Mouse (Mus musculus) intestine, embryonic 14.5 days (tissue): ENCODE measurements around the gene Efcab8. TPM values are rescaled to one million over a fixed set of nuclear protein-coding genes. Genes with fewer than 3 reads are reported as not detected.
A peak's percentile ranks its signal among the peaks of the same experiment; 100 is the strongest.
"Not testable (repeated sequence)": the region's sequence is repeated elsewhere in the genome, so short reads cannot be mapped to it uniquely, and the experiment has no call there.

Experiments
- ATAC-seq: fragments of 200-750 bp; cut with Nextera tagmentation; replicated peaks from 2 replicates; pipeline ENCODE4 v1.8.0; 2017; ENCODE audit warnings: low read depth, moderate number of reproducible peaks, moderate TSS enrichment, moderate library complexity; ENCODE audit not compliant: low FRiP score, low TSS enrichment
- DNase-seq: peaks from one replicate; pipeline ENCODE4 v3.0.0-alpha.2; 2018; ENCODE audit warnings: low spot score
- H3K27ac ChIP-seq: fragments of 300-500 bp; sonication (generic); 2 replicates; pipeline ENCODE4 v1.5.1; 2014; ENCODE audit warnings: low read depth, mild to moderate bottlenecking, control low read depth
- H3K27me3 ChIP-seq: fragments of 300-500 bp; sonication (generic); replicated peaks from 2 replicates; pipeline ENCODE4 v1.6.1; 2014; ENCODE audit warnings: low read length, control low read depth; ENCODE audit not compliant: control insufficient read depth, insufficient read depth
- H3K36me3 ChIP-seq: fragments of 300-500 bp; sonication (generic); 2 replicates; pipeline ENCODE4 v1.6.1; 2014; ENCODE audit warnings: low read length, control low read depth; ENCODE audit not compliant: control insufficient read depth, insufficient read depth
- H3K4me1 ChIP-seq: fragments of 300-500 bp; sonication (generic); replicated peaks from 2 replicates; pipeline ENCODE4 v1.6.1; 2014; ENCODE audit warnings: low read length, control low read depth, mixed read lengths; ENCODE audit not compliant: control insufficient read depth, insufficient read depth
- H3K4me2 ChIP-seq: fragments of 300-500 bp; sonication (generic); 2 replicates; pipeline ENCODE4 v1.6.1; 2014; ENCODE audit warnings: low read length
- H3K4me3 ChIP-seq: fragments of 300-500 bp; sonication (generic); 2 replicates; pipeline ENCODE4 v1.5.1; 2014; ENCODE audit warnings: low read depth, low read length, control low read depth, mixed read lengths
- H3K9ac ChIP-seq: fragments of 300-500 bp; sonication (generic); 2 replicates; pipeline ENCODE4 v1.6.1; 2014; ENCODE audit warnings: mild to moderate bottlenecking, low read length
- H3K9me3 ChIP-seq: fragments of 300-500 bp; sonication (generic); 2 replicates; pipeline ENCODE4 v1.6.1; 2016; ENCODE audit warnings: low read length, control low read depth; ENCODE audit not compliant: control insufficient read depth
- WGBS: fragments of 180-500 bp; shearing (Covaris S2); extraction: QIAGEN DNeasy Blood & Tissue Kit; methylation state at CpG from one replicate; pipeline ENCODE4 v1.1.7; 2014; 5-methylcytosine and 5-hydroxymethylcytosine counted together
- polyA plus RNA-seq: library from polyadenylated mRNA; unstranded; fragments of >200 nt; fragmentation: Nextera tagmentation; extraction: Ambion mirVana; gene quantifications from 2 replicates; pipeline ENCODE4 v1.2.1, GENCODE M21; 2014

The Efcab8 gene
- polyA plus RNA-seq, 1 experiment from 2014 or later = not detected

DNA sequence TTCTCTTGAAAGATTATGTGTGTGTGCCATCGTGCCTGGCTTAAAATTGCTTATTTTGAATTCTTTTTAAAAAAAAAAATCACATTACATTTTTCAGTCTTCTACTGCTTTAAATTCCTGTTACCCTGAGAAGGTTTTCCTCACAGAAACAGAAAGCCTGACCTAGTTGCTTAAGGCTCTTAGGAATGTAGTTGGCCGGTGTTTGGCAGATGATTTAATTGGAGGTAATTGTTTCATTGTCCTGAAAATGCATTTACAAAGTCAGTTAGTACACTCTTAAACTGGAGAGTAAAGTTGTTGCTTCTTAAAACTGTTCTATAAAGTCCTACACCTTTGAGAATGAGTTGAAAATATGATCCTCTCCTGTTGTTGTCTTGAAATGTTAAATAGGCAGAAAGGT is 10.8 kb upstream of the Efcab8 start:
- Histone ChIP-seq H3K9me3 (no peaks in the 10 kb centered on the region), H3K4me2 (no peak overlapping the region), H3K27me3 (no peaks in the 10 kb centered on the region), H3K9ac (no peak overlapping the region), H3K27ac (no peak overlapping the region), H3K4me1 (no peaks in the 10 kb centered on the region), H3K4me3 (no peak overlapping the region), H3K36me3 (peaks cover 90% of the 10 kb centered on the region)
- WGBS = 81% methylated on average over 2 of the region's 2 CpGs
- ATAC-seq = no peak
- no peak for DNase-seq

DNA sequence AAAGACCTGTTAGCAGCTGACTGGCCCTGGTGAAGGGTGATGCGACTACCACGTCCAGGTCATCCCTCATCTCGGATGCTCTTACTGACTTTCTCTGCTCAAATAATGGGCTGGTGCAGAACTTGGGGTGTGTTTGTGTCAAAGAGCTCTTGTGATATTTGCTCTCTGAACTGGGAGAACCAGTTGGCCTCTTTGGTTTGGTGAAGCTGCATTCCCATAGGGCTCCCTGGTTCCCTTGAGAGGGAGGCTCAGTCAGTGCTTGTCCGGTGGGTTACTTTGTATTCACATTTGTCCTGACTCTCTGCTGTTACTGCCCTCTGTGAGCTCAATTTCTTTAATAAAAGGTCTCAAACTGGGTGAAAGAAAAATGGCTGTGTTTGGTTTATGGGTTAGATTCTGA is 6.8 kb upstream of the Efcab8 start:
- Histone ChIP-seq H3K4me1 (no peaks in the 10 kb centered on the region), H3K4me3 (no peak overlapping the region), H3K36me3 (peaks cover 55% of the 10 kb centered on the region), H3K9me3 (no peaks in the 10 kb centered on the region), H3K9ac (no peak overlapping the region), H3K27me3 (no peaks in the 10 kb centered on the region), H3K27ac (no peak overlapping the region), H3K4me2 (no peak overlapping the region)
- no peak for DNase-seq
- WGBS = 83% methylated on average over 4 of the region's 4 CpGs
- ATAC-seq = no peak

DNA sequence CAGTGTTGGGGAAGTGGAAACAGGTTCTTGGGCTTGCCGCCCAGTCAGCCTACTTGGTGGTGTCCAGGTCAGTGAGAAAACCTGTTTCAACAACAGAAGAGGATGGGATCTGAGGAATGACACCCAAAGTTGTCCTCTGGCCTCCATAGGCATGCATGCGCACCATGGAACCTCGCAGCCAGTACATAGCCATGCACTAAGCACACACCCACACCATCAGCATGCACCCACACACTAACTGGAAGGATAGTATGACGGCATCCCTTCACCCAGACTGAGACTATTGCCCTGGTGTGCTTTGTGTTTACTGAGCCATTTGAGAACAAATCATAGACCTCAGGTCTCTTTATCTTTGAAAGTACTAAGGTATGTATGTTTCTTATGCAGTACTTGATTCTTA is 4.3 kb upstream of the Efcab8 start:
- H3K9ac ChIP-seq = no peak overlapping the region
- H3K4me3 ChIP-seq = no peak overlapping the region
- ATAC-seq = no peak
- no peak overlapping the region for H3K4me2 ChIP-seq
- no peak overlapping the region for H3K27ac ChIP-seq
- H3K27me3 ChIP-seq = no peaks in the 10 kb centered on the region
- 93% methylated on average over 4 of the region's 4 CpGs for WGBS
- H3K4me1 ChIP-seq = peaks cover 5% of the 10 kb centered on the region; the same call in 1 of the 2 replicates
- no peaks in the 10 kb centered on the region for H3K9me3 ChIP-seq
- DNase-seq = no peak
- H3K36me3 ChIP-seq = peaks cover 31% of the 10 kb centered on the region

DNA sequence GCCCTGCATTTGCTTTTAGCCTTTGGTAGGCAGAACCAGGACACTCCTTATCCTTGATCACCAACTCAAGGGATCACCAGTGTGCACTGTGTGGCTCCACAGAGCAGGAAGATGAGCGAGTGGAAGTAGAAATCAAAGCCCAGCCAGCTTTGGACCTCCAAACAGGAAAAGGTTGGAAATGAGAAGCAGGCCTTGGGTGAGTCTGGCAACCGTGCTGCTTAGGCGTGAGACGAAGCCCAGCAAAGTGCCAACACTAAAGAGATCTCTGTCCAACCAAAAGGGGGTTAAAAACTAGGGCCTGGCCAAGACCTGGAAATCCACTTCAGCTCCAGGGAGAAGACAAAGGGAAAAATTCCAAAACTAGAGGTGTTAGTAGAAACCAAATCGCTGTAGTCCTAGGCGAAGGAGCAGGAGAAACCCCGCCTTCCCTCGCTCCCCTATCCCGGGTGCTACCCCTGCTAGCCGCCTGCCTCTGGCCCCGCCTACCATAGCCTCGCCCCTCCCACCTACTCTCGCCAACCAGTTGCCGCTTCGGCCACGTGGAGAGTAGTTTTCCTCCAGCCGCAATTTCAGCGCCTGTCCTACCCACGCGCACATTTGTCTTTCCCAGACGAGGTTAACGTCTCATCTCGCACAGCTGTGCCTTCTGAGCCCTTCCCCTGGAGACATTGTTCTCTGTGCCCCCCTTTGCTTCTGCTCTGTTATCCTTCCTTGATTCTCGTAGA is 931 bp upstream of the Efcab8 start:
- peak overlapping the region; percentile 27; the same call in 1 of the 2 replicates for H3K27ac ChIP-seq
- ATAC-seq (peak; percentile 84), DNase-seq (peak; percentile 90)
- H3K4me2 ChIP-seq = peak overlapping the region; percentile 69
- 8% methylated on average over 23 of the region's 24 CpGs for WGBS
- H3K9me3 ChIP-seq = no peaks in the 10 kb centered on the region
- H3K9ac ChIP-seq = peak overlapping the region; percentile 29; the same call in 1 of the 2 replicates
- H3K27me3 ChIP-seq = no peaks in the 10 kb centered on the region
- H3K36me3 ChIP-seq = peaks cover 6% of the 10 kb centered on the region
- H3K4me1 ChIP-seq = peaks cover 5% of the 10 kb centered on the region; the same call in 1 of the 2 replicates
- peak overlapping the region; percentile 34 for H3K4me3 ChIP-seq

DNA sequence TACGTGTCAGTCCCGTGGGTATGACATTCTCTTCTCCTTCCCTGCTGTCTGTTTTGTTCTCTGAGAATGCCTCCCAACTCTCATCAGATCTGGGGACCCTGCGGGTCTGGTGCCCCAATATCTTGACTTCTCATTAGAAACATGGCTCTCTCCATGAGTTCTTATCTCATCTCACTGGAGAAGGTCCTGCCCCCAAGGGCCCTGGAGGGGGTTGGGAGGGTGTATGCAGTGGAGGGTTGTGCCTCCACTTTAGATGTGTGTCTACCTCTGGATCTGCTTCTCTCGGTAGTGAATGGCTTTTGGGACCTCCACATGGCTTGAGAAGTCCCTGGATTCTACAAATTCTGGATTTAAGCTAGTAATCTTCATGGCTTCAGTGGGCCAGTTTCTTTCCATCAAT is 1.4 kb downstream of the Efcab8 start:
- Histone ChIP-seq H3K36me3 (no peaks in the 10 kb centered on the region), H3K4me1 (peaks cover 5% of the 10 kb centered on the region; the same call in 1 of the 2 replicates), H3K9ac (no peak overlapping the region), H3K27ac (no peak overlapping the region), H3K4me3 (no peak overlapping the region), H3K27me3 (no peaks in the 10 kb centered on the region), H3K4me2 (no peak overlapping the region), H3K9me3 (no peaks in the 10 kb centered on the region)
- 82% methylated on average over 4 of the region's 4 CpGs for WGBS
- ATAC-seq (no peak), DNase-seq (no peak)

DNA sequence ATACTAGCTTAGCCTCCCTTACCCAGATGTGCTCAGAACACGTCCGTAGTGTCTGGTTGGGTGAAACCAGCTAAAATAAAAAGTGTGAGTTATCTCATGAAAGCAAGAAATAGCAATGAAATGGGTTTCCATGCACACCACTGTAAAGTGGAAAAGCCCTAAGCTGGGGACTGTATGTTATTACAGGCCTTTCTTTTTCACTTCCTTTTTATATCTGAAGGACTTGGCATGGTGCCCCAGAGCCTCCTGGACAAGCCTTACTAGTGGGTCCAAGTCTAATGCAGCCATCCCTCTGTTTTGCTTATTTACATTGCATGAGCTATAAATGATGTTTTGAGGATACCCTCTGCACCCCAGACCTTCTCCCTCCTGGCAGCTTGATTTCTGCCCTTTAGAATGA is 4.9 kb downstream of the Efcab8 start:
- Histone ChIP-seq H3K4me1 (no peaks in the 10 kb centered on the region), H3K4me2 (no peak overlapping the region), H3K36me3 (no peaks in the 10 kb centered on the region), H3K9me3 (no peaks in the 10 kb centered on the region), H3K9ac (no peak overlapping the region), H3K27ac (no peak overlapping the region), H3K4me3 (no peak overlapping the region), H3K27me3 (no peaks in the 10 kb centered on the region)
- DNase-seq = no peak
- no peak for ATAC-seq
- WGBS = 85% methylated on average over 2 of the region's 2 CpGs

DNA sequence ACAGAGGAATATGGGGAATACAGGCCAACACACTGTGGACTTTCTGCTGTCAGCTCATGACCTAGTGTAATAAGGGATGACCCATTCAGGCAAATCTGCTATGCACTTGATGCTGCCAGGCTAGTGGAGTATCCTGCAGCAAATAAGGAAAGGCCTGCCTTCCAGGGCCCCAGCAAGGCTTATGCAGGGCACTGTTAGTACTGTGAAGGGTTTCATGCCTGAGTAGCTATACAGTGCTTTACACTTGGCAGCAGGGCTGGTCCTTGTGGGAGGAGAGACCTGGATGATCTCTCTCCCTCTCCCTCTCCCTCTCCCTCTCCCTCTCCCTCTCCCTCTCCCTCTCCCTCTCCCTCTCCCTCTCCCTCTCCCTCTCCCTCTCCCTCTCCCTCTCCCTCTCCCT is 13.6 kb downstream of the Efcab8 start:
- ATAC-seq = no peak
- Histone ChIP-seq H3K9ac (no peak overlapping the region), H3K27me3 (no peaks in the 10 kb centered on the region), H3K27ac (no peak overlapping the region), H3K4me3 (no peak overlapping the region), H3K4me2 (no peak overlapping the region), H3K9me3 (no peaks in the 10 kb centered on the region), H3K36me3 (no peaks in the 10 kb centered on the region), H3K4me1 (no peaks in the 10 kb centered on the region)
- no peak for DNase-seq

DNA sequence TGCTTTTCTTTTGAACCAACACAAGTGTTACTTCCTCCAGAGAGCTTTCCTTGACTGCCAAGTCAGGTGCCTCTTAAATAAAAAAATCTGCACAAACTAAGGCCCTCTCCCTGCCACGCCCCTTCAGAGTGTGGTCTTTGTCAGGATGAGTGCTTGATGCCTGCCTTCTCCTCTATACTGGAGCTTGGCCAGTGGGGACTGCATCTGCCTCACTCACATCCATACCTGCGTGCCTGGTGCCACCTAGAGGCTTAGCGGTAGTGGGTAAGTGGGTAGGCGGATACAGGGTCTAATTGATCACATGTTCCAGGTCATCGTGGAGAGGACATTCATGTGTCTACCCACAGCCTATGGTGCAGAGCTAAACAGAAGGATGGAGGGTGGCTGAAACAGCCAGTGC is 15.4 kb downstream of the Efcab8 start:
- Histone ChIP-seq H3K27ac (no peak overlapping the region), H3K4me3 (no peak overlapping the region), H3K4me1 (no peaks in the 10 kb centered on the region), H3K36me3 (no peaks in the 10 kb centered on the region), H3K4me2 (no peak overlapping the region), H3K9me3 (no peaks in the 10 kb centered on the region), H3K27me3 (no peaks in the 10 kb centered on the region), H3K9ac (no peak overlapping the region)
- ATAC-seq (no peak), DNase-seq (no peak)
- WGBS = 60% methylated on average over 5 of the region's 5 CpGs

DNA sequence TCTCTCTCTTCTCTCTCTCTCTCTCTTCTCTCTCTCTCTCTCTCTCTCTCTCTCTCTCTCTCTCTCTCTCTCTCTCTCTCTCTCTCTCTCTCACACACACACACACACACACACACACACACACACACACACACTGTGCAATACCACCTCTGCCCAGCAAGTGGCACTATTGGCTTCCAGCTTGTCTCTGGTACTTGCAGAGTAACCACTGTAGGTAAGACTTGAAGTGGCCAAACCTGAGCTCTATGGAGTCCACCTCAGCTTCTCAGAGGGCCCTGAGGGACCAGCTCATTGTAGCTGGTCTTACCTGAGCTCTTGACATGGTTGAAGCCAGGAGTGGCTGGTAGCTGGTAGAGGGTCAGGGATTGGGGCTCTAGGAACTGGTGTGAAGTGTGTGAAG is 27.7 kb downstream of the Efcab8 start:
- H3K36me3 ChIP-seq, ATAC-seq: not testable (repeated sequence)

More for the DNA sequence above, 27.7 kb downstream of the Efcab8 start:
- H3K9me3 ChIP-seq, H3K4me2 ChIP-seq, H3K9ac ChIP-seq, H3K27ac ChIP-seq, H3K4me3 ChIP-seq, H3K4me1 ChIP-seq, H3K27me3 ChIP-seq: not testable (repeated sequence)
- peak; percentile 75 for DNase-seq
